Mouse (Mus musculus) liver, embryonic 14.5 days (tissue): ENCODE data around the gene Cldn10.

ENCODE experiments used
- CTCF ChIP-seq: IDR thresholded peaks from 2 replicates; pipeline ENCODE4 v1.5.1; 2016; ENCODE audit warnings: antibody characterized with exemption, low read depth, control low read depth
- EP300 ChIP-seq: IDR thresholded peaks from 2 replicates; pipeline ENCODE4 v1.6.1; 2016; ENCODE audit warnings: antibody characterized with exemption, low read depth

GRCm38 (mm10) chr14:118922667-118923184, 135.0 kb downstream of the Cldn10 start:
- no peak for TF ChIP-seq CTCF
- no peak for TF ChIP-seq EP300
